Mouse (Mus musculus): ENCODE measurements around the gene Cilp2. TPM values are rescaled to one million over a fixed set of nuclear protein-coding genes. Genes with fewer than 3 reads are reported as not detected.
A peak's percentile ranks its signal among the peaks of the same experiment; 100 is the strongest.

Gene Cilp2
- polyA plus RNA-seq, 1 experiment from 2014 or later: 0.65 TPM

GRCm38 (mm10) chr8:69864180-69864579 is 23.3 kb downstream of the Cilp2 start:
- Histone ChIP-seq H3K4me3 (replicated peaks) (no peak overlapping the region), H3K27ac (no peak overlapping the region), H3K9ac (no peak overlapping the region), H3K27me3 (replicated peaks) (no peaks in the 10 kb centered on the region), H3K4me2 (replicated peaks) (no peak overlapping the region), H3K9me3 (no peaks in the 10 kb centered on the region), H3K4me1 (replicated peaks) (no peaks in the 10 kb centered on the region), H3K36me3 (no peaks in the 10 kb centered on the region)
- no peak for ATAC-seq
- 67% methylated on average over 5 of the region's 5 CpGs for WGBS

- no peaks in the 10 kb centered on the region for H3K4me1 ChIP-seq (replicated peaks)
- H3K9ac ChIP-seq: no peak overlapping the region
- no peak overlapping the region for H3K4me3 ChIP-seq (replicated peaks)
- no peaks in the 10 kb centered on the region for H3K27me3 ChIP-seq (replicated peaks)
- WGBS: 77% methylated on average over 5 of the region's 5 CpGs
- no peaks in the 10 kb centered on the region for H3K36me3 ChIP-seq
- H3K9me3 ChIP-seq: no peaks in the 10 kb centered on the region
- H3K4me2 ChIP-seq (replicated peaks): no peak overlapping the region
- no peak overlapping the region for H3K27ac ChIP-seq
- ATAC-seq: no peak
Observed at GRCm38 (mm10) chr8:69863387-69864020, 24.0 kb downstream of the Cilp2 start.

- Histone ChIP-seq H3K27me3 (replicated peaks) (no peaks in the 10 kb centered on the region), H3K4me1 (replicated peaks) (no peaks in the 10 kb centered on the region), H3K9me3 (no peaks in the 10 kb centered on the region), H3K4me2 (replicated peaks) (no peak overlapping the region), H3K4me3 (replicated peaks) (no peak overlapping the region), H3K9ac (no peak overlapping the region), H3K27ac (no peak overlapping the region), H3K36me3 (no peaks in the 10 kb centered on the region)
- WGBS: 65% methylated on average over 2 of the region's 2 CpGs
- ATAC-seq: no peak
Observed at GRCm38 (mm10) chr8:69861251-69861650, 26.2 kb downstream of the Cilp2 start.

- H3K4me1 ChIP-seq (replicated peaks): no peaks in the 10 kb centered on the region
- H3K9ac ChIP-seq: no peak overlapping the region
- no peaks in the 10 kb centered on the region for H3K9me3 ChIP-seq
- no peak overlapping the region for H3K4me2 ChIP-seq (replicated peaks)
- 62% methylated on average over 4 of the region's 4 CpGs for WGBS
- H3K36me3 ChIP-seq: no peaks in the 10 kb centered on the region
- no peaks in the 10 kb centered on the region for H3K27me3 ChIP-seq (replicated peaks)
- H3K4me3 ChIP-seq (replicated peaks): no peak overlapping the region
- ATAC-seq: no peak
- no peak overlapping the region for H3K27ac ChIP-seq
Observed at GRCm38 (mm10) chr8:69860807-69861206, 26.7 kb downstream of the Cilp2 start.

GRCm38 (mm10) chr8:69853869-69854268 is 33.6 kb downstream of the Cilp2 start:
- no peak overlapping the region for H3K4me3 ChIP-seq (replicated peaks)
- H3K27me3 ChIP-seq (replicated peaks): no peaks in the 10 kb centered on the region
- no peak overlapping the region for H3K9ac ChIP-seq
- 89% methylated on average over 10 of the region's 10 CpGs for WGBS
- no peak overlapping the region for H3K27ac ChIP-seq
- ATAC-seq: no peak
- H3K36me3 ChIP-seq: no peaks in the 10 kb centered on the region
- H3K4me1 ChIP-seq (replicated peaks): no peaks in the 10 kb centered on the region
- no peaks in the 10 kb centered on the region for H3K9me3 ChIP-seq
- no peak overlapping the region for H3K4me2 ChIP-seq (replicated peaks)

- Histone ChIP-seq H3K27me3 (replicated peaks) (no peaks in the 10 kb centered on the region), H3K4me1 (replicated peaks) (no peaks in the 10 kb centered on the region), H3K36me3 (no peaks in the 10 kb centered on the region), H3K9me3 (no peaks in the 10 kb centered on the region), H3K4me3 (replicated peaks) (no peak overlapping the region), H3K4me2 (replicated peaks) (no peak overlapping the region), H3K9ac (no peak overlapping the region), H3K27ac (no peak overlapping the region)
- WGBS: 73% methylated on average over 7 of the region's 7 CpGs
- no peak; the same call in 1 of the 2 replicates for ATAC-seq
Observed at GRCm38 (mm10) chr8:69850926-69851506, 36.5 kb downstream of the Cilp2 start.

- Histone ChIP-seq H3K9ac (no peak overlapping the region), H3K27ac (no peak overlapping the region), H3K4me1 (replicated peaks) (no peaks in the 10 kb centered on the region), H3K4me3 (replicated peaks) (no peak overlapping the region), H3K36me3 (no peaks in the 10 kb centered on the region), H3K4me2 (replicated peaks) (no peak overlapping the region), H3K9me3 (no peaks in the 10 kb centered on the region), H3K27me3 (replicated peaks) (no peaks in the 10 kb centered on the region)
- 46% methylated on average over 3 of the region's 3 CpGs for WGBS
- ATAC-seq: no peak
Observed at GRCm38 (mm10) chr8:69849899-69850298, 37.6 kb downstream of the Cilp2 start.

GRCm38 (mm10) chr8:69848951-69849350 is 38.5 kb downstream of the Cilp2 start:
- H3K36me3 ChIP-seq: no peaks in the 10 kb centered on the region
- H3K27me3 ChIP-seq (replicated peaks): no peaks in the 10 kb centered on the region
- no peaks in the 10 kb centered on the region for H3K9me3 ChIP-seq
- no peak overlapping the region for H3K4me2 ChIP-seq (replicated peaks)
- H3K4me1 ChIP-seq (replicated peaks): no peaks in the 10 kb centered on the region
- H3K9ac ChIP-seq: no peak overlapping the region
- ATAC-seq: peak; percentile 90
- no peak overlapping the region for H3K27ac ChIP-seq
- WGBS: 60% methylated on average over 8 of the region's 8 CpGs
- no peak overlapping the region for H3K4me3 ChIP-seq (replicated peaks)

GRCm38 (mm10) chr8:69847167-69848065 is 40.1 kb downstream of the Cilp2 start:
- Histone ChIP-seq H3K36me3 (no peaks in the 10 kb centered on the region), H3K4me3 (replicated peaks) (no peak overlapping the region), H3K9ac (no peak overlapping the region), H3K4me1 (replicated peaks) (no peaks in the 10 kb centered on the region), H3K4me2 (replicated peaks) (no peak overlapping the region), H3K27ac (no peak overlapping the region), H3K9me3 (no peaks in the 10 kb centered on the region), H3K27me3 (replicated peaks) (no peaks in the 10 kb centered on the region)
- ATAC-seq: no peak
- WGBS: 68% methylated on average over 3 of the region's 3 CpGs

- Histone ChIP-seq H3K27me3 (replicated peaks) (no peaks in the 10 kb centered on the region), H3K4me3 (replicated peaks) (no peak overlapping the region), H3K4me2 (replicated peaks) (no peak overlapping the region), H3K36me3 (no peaks in the 10 kb centered on the region), H3K4me1 (replicated peaks) (peaks cover 6% of the 10 kb centered on the region), H3K27ac (no peak overlapping the region), H3K9me3 (no peaks in the 10 kb centered on the region), H3K9ac (no peak overlapping the region)
- WGBS: 64% methylated on average over 8 of the region's 8 CpGs
- peak; percentile 55; the same call in 1 of the 2 replicates for ATAC-seq
Observed at GRCm38 (mm10) chr8:69837057-69837682, 50.3 kb downstream of the Cilp2 start.

- Histone ChIP-seq H3K27me3 (replicated peaks) (no peaks in the 10 kb centered on the region), H3K4me3 (replicated peaks) (peak within 1 kb of the TSS; percentile 61), H3K36me3 (no peaks in the 10 kb centered on the region), H3K4me2 (replicated peaks) (peak within 1 kb of the TSS; percentile 96), H3K9me3 (no peaks in the 10 kb centered on the region), H3K9ac (peak within 1 kb of the TSS; percentile 57), H3K27ac (no peak within 1 kb of the TSS), H3K4me1 (replicated peaks) (peaks cover 6% of the 10 kb centered on the region)
- under 1% methylated on average over 38 of the region's 38 CpGs for WGBS
- peak; percentile 96 for ATAC-seq
Observed at GRCm38 (mm10) chr8:69832298-69832853, 55.1 kb downstream of the Cilp2 start, which contains the start of gene Pbx4. TSS of gene Pbx4 (plus strand) at chr8:69832491.
